Mouse (Mus musculus): ENCODE results near the gene Tsg101.
A peak's percentile ranks its signal among the peaks of the same experiment; 100 is the strongest.

GRCm38 (mm10) chr7:46855866-46856560 lies 63.8 kb downstream of the Tsg101 start:
- TF ChIP-seq EP300 (IDR thresholded peaks at IDR 0.05) (no peak), CTCF (IDR thresholded peaks at IDR 0.05) (0 out of 2 replicates have a peak, but pooled peaks have one; percentile 3)
